Mouse (Mus musculus) heart, embryonic 12.5 days (tissue): Measurements from ENCODE around the gene Vps29. TPM values are rescaled to one million over a fixed set of nuclear protein-coding genes. Genes with fewer than 3 reads are reported as not detected.

Source experiments
- ATAC-seq: fragments of 200-750 bp; cut with Nextera tagmentation; 2 replicates; pipeline ENCODE4 v1.8.0; 2017; ENCODE audit warnings: moderate TSS enrichment, moderate library complexity; ENCODE audit not compliant: insufficient number of reproducible peaks, low FRiP score
- H3K27ac ChIP-seq: fragments of 300-500 bp; sonication (generic); 2 replicates; pipeline ENCODE4 v1.5.1; 2016; ENCODE audit warnings: mild to moderate bottlenecking, moderate library complexity; ENCODE audit not compliant: poor library complexity, severe bottlenecking
- H3K27me3 ChIP-seq: fragments of 300-500 bp; sonication (generic); replicated peaks from 2 replicates; pipeline ENCODE4 v1.6.1; 2016; ENCODE audit warnings: mild to moderate bottlenecking, moderate library complexity
- H3K36me3 ChIP-seq: fragments of 300-500 bp; sonication (generic); 2 replicates; pipeline ENCODE4 v1.6.1; 2016; ENCODE audit warnings: mild to moderate bottlenecking, moderate library complexity
- H3K4me1 ChIP-seq: fragments of 300-500 bp; sonication (generic); replicated peaks from 2 replicates; pipeline ENCODE4 v1.6.1; 2016; ENCODE audit warnings: mild to moderate bottlenecking
- H3K4me2 ChIP-seq: fragments of 300-500 bp; sonication (generic); 2 replicates; pipeline ENCODE4 v1.6.1; 2016; ENCODE audit warnings: mild to moderate bottlenecking, moderate library complexity
- H3K4me3 ChIP-seq: fragments of 300-500 bp; sonication (generic); 2 replicates; pipeline ENCODE4 v1.5.1; 2016; ENCODE audit warnings: mild to moderate bottlenecking
- H3K9ac ChIP-seq: fragments of 300-500 bp; sonication (generic); 2 replicates; pipeline ENCODE4 v1.6.1; 2016; ENCODE audit warnings: mild to moderate bottlenecking, moderate library complexity
- H3K9me3 ChIP-seq: fragments of 300-500 bp; sonication (generic); replicated peaks from 2 replicates; pipeline ENCODE4 v1.6.1; 2016; ENCODE audit warnings: mild to moderate bottlenecking, moderate library complexity
- WGBS: fragments of 180-500 bp; shearing (Covaris S2); methylation state at CpG from one replicate; pipeline ENCODE4 v1.1.7; 2016; 5-methylcytosine and 5-hydroxymethylcytosine counted together
- polyA plus RNA-seq: library from polyadenylated mRNA; unstranded; fragments of >200 nt; fragmentation: Nextera tagmentation; extraction: Ambion mirVana; gene quantifications from 2 replicates; pipeline ENCODE4 v1.2.1, GENCODE M21; 2016

Gene Vps29
- polyA plus RNA-seq, 1 experiment from 2014 or later, result 232 TPM

- 66% methylated on average over 18 of the region's 18 CpGs for WGBS
- H3K4me3 ChIP-seq, result no peak overlapping the region
- H3K4me1 ChIP-seq, result peaks cover 31% of the 10 kb centered on the region
- no peak overlapping the region for H3K4me2 ChIP-seq
- H3K27me3 ChIP-seq, result no peaks in the 10 kb centered on the region
- peak overlapping the region; percentile 6; the same call in 1 of the 2 replicates for H3K27ac ChIP-seq
- H3K9ac ChIP-seq, result no peak overlapping the region
- peaks cover 77% of the 10 kb centered on the region for H3K36me3 ChIP-seq
- ATAC-seq, result no peak
- H3K9me3 ChIP-seq, result no peaks in the 10 kb centered on the region
These were observed 46.6 kb downstream of the Vps29 start for GRCm38 (mm10) chr5:122400628-122401302.

GRCm38 (mm10) chr5:122401303-122401640 is 47.1 kb downstream of the Vps29 start:
- no peak overlapping the region for H3K4me3 ChIP-seq
- H3K9me3 ChIP-seq, result no peaks in the 10 kb centered on the region
- no peaks in the 10 kb centered on the region for H3K27me3 ChIP-seq
- no peak overlapping the region for H3K9ac ChIP-seq
- no peak overlapping the region for H3K4me2 ChIP-seq
- WGBS, result 24% methylated on average over 8 of the region's 8 CpGs
- peaks cover 82% of the 10 kb centered on the region for H3K36me3 ChIP-seq
- peaks cover 31% of the 10 kb centered on the region for H3K4me1 ChIP-seq
- H3K27ac ChIP-seq, result no peak overlapping the region
- ATAC-seq, result no peak; the same call in 1 of the 2 replicates

DNA sequence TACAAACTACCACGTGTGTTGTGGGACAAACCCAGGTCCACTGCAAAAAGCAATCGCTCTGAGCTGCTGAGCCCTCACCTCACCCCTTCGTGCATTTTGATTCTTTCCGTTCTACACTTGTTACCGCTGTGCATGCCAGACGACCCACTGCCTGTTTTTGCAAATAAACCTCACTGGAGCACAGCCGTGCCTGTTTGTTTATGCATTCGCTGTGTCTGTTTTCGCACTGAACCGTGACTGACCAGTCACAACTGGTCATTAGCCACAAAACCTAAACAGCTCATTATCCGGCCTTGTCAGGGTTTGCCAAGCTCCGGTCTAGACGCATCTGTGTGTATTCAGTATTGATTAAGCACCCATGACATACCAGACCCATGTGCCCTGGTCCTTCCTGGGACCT is 48.0 kb downstream of the Vps29 start:
- H3K4me2 ChIP-seq, result no peak overlapping the region
- no peaks in the 10 kb centered on the region for H3K27me3 ChIP-seq
- ATAC-seq, result no peak
- no peak overlapping the region for H3K27ac ChIP-seq
- H3K36me3 ChIP-seq, result peaks cover 83% of the 10 kb centered on the region
- peaks cover 26% of the 10 kb centered on the region for H3K4me1 ChIP-seq
- H3K4me3 ChIP-seq, result no peak overlapping the region
- no peaks in the 10 kb centered on the region for H3K9me3 ChIP-seq
- no peak overlapping the region for H3K9ac ChIP-seq
- 91% methylated on average over 13 of the region's 13 CpGs for WGBS

DNA sequence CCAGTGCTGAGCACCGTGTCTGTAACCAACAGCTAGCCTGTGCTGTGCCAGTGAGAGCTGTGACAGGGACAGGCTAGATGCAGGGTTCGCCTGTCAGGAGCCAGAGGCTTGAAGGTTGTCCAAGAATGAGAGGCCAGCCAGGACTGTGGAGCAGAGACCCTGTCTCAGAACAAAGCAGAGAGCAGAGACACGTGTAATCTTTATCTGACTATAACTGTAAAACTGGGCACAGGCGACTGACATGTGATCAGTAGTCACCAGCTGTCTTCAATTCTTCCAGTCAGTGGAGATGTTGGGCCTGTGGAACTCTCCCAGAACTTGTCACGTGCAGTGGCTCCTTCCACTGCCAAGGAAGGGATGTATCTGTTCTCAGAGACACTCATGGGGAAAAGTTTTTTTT is 48.6 kb downstream of the Vps29 start:
- no peak for ATAC-seq
- no peaks in the 10 kb centered on the region for H3K27me3 ChIP-seq
- WGBS, result 80% methylated on average over 5 of the region's 5 CpGs

GRCm38 (mm10) chr5:122403362-122403761 is 49.2 kb downstream of the Vps29 start:
- no peak for ATAC-seq
- Histone ChIP-seq H3K27me3 (no peaks in the 10 kb centered on the region), H3K4me2 (no peak overlapping the region), H3K27ac (no peak overlapping the region), H3K4me3 (no peak overlapping the region), H3K36me3 (peaks cover 80% of the 10 kb centered on the region), H3K9me3 (no peaks in the 10 kb centered on the region; the same call in 1 of the 2 replicates), H3K9ac (no peak overlapping the region), H3K4me1 (peaks cover 22% of the 10 kb centered on the region)
- 89% methylated on average over 12 of the region's 12 CpGs for WGBS

More for the DNA sequence above, 48.6 kb downstream of the Vps29 start:
- no peak overlapping the region for H3K4me2 ChIP-seq
- no peaks in the 10 kb centered on the region; the same call in 1 of the 2 replicates for H3K9me3 ChIP-seq
- H3K9ac ChIP-seq, result no peak overlapping the region
- no peak overlapping the region for H3K27ac ChIP-seq
- peaks cover 26% of the 10 kb centered on the region for H3K4me1 ChIP-seq
- peaks cover 84% of the 10 kb centered on the region for H3K36me3 ChIP-seq
- H3K4me3 ChIP-seq, result no peak overlapping the region

- peaks cover 81% of the 10 kb centered on the region for H3K36me3 ChIP-seq
- no peak overlapping the region for H3K9ac ChIP-seq
- ATAC-seq, result no peak
- no peaks in the 10 kb centered on the region for H3K27me3 ChIP-seq
- H3K4me3 ChIP-seq, result no peak overlapping the region
- WGBS, result 94% methylated on average over 10 of the region's 10 CpGs
- H3K27ac ChIP-seq, result no peak overlapping the region
- no peak overlapping the region for H3K4me2 ChIP-seq
- H3K9me3 ChIP-seq, result peaks cover 6% of the 10 kb centered on the region; the same call in 1 of the 2 replicates
- H3K4me1 ChIP-seq, result peaks cover 11% of the 10 kb centered on the region
These were observed 51.4 kb downstream of the Vps29 start for GRCm38 (mm10) chr5:122405537-122405936.

- no peaks in the 10 kb centered on the region for H3K4me1 ChIP-seq
- H3K9me3 ChIP-seq, result peaks cover 8% of the 10 kb centered on the region; the same call in 1 of the 2 replicates
- H3K4me2 ChIP-seq, result no peak overlapping the region
- no peaks in the 10 kb centered on the region for H3K27me3 ChIP-seq
- no peak overlapping the region for H3K4me3 ChIP-seq
- no peak overlapping the region for H3K9ac ChIP-seq
- peaks cover 42% of the 10 kb centered on the region for H3K36me3 ChIP-seq
- no peak for ATAC-seq
- 84% methylated on average over 19 of the region's 19 CpGs for WGBS
- H3K27ac ChIP-seq, result no peak overlapping the region
These were observed 55.8 kb downstream of the Vps29 start for GRCm38 (mm10) chr5:122409692-122410645.

GRCm38 (mm10) chr5:122411892-122412291 is 57.7 kb downstream of the Vps29 start:
- Histone ChIP-seq H3K27me3 (no peaks in the 10 kb centered on the region), H3K4me1 (no peaks in the 10 kb centered on the region), H3K9ac (no peak overlapping the region), H3K36me3 (peaks cover 23% of the 10 kb centered on the region), H3K27ac (no peak overlapping the region), H3K4me2 (no peak overlapping the region), H3K4me3 (no peak overlapping the region), H3K9me3 (peaks cover 8% of the 10 kb centered on the region; the same call in 1 of the 2 replicates)
- no peak for ATAC-seq
- 82% methylated on average over 5 of the region's 5 CpGs for WGBS

GRCm38 (mm10) chr5:122412826-122413225 is 58.7 kb downstream of the Vps29 start:
- H3K4me1 ChIP-seq, result no peaks in the 10 kb centered on the region
- H3K27ac ChIP-seq, result no peak overlapping the region
- H3K9ac ChIP-seq, result no peak overlapping the region
- WGBS, result 53% methylated on average over 6 of the region's 6 CpGs
- peaks cover 16% of the 10 kb centered on the region for H3K36me3 ChIP-seq
- 0 out of 2 replicates have a peak, but pooled peaks cover 8% of the 10 kb centered on the region for H3K9me3 ChIP-seq
- no peak overlapping the region for H3K4me2 ChIP-seq
- no peaks in the 10 kb centered on the region for H3K27me3 ChIP-seq
- H3K4me3 ChIP-seq, result no peak overlapping the region
- no peak for ATAC-seq

DNA sequence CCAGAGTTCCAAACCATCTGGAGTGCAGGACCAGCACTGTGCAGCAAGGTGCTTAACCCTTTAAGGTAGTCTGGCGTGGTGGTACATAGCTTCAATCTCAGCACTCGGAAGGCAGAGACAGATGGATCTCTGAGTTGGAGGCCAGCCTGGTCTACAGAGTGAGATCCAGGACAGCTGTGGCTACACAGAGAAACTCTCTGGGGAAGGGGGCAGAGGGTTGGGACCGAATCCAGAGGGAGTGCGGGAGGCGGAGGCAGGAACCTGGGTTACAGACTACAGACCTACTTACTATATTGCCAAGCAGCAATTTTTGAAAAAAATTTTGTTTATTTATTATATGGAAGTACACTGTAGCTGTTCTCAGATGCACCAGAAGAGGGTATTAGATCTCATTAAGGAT is 60.2 kb downstream of the Vps29 start:
- no peaks in the 10 kb centered on the region for H3K27me3 ChIP-seq

More for the DNA sequence above, 60.2 kb downstream of the Vps29 start:
- Histone ChIP-seq H3K27ac (no peak overlapping the region), H3K9me3 (0 out of 2 replicates have a peak, but pooled peaks cover 8% of the 10 kb centered on the region), H3K4me2 (no peak overlapping the region), H3K4me1 (no peaks in the 10 kb centered on the region), H3K36me3 (peaks cover 14% of the 10 kb centered on the region), H3K4me3 (no peak overlapping the region), H3K9ac (no peak overlapping the region)
- no peak for ATAC-seq
- 89% methylated on average over 5 of the region's 5 CpGs for WGBS
